Mouse (Mus musculus) kidney, adult 9 months (tissue): Measurements from ENCODE around the gene Gm10491.
A peak's percentile ranks its signal among the peaks of the same experiment; 100 is the strongest.

Source experiments
- DNase-seq: peaks from one replicate; pipeline ENCODE4 v3.0.0; 2022

Gm10491 gene

DNA sequence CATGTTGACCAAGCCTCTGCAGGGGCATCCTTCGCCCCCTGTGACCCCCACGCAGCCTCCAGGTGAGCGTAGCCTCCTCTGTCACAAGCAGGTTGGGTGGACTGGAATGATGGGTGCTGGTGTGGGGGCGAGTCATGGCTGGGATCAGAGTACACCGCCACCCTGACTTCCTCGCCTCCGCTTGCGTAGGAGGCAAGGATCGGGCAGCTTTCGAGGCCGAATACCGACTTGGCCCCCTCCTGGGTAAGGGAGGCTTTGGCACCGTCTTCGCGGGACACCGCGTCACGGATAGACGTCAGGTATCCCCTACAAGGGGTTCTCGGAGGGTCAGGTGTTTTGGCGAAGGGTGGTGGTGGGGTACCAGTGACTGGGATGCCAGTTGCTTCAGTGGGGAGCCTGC is 29.1 kb downstream of the Gm10491 start:
- no peak for DNase-seq

DNA sequence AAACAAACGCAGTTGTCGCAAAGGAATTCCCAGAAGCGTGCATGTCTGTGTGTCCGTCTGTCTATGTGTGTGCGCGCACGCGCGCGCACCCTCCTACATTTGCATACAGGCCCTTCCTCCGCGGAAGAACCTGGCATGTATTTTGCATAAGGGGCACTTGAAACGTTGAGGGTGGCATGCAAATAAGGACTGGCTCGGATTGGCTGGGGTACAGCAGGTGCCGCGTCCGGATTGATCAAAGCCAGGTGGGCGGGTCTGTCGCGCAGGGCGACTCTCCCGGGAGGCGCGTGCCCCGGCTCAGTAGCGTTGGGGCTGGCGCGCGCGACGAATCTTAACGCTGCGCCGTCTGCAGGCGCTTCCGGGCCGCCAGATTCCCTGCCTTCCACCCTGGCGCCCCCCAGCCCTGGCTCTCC is 29.6 kb downstream of the Gm10491 start, which contains the start of gene Pim2:
Pim2 (plus strand) TSS at position 256 of the 413 bp plus-strand sequence.
- peak; percentile 89 for DNase-seq

- DNase-seq, result no peak
Observed at GRCm38 (mm10) chrX:7869826-7870225, 37.8 kb downstream of the Gm10491 start.

GRCm38 (mm10) chrX:7868506-7868905 is 39.1 kb downstream of the Gm10491 start:
- no peak for DNase-seq

DNA sequence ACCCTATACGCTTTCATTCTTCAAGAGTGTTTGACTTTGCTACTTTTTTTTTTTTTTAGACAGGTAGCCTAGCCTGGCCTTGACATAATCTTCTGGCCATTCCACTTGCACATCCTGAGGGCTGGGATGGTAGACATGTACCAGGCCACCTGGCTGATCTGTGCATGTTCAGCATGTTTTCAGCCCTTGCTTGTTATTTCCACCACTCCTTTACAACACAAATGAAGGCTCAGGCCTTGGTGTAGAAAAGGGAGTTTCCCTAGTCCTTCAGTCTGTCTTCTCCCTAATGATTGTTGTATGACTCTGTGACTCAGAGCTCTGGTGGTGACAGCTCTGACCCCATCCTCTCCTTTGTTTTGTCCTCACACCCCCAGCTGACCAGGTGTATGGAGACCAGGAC is 40.5 kb downstream of the Gm10491 start:
- DNase-seq, result no peak

GRCm38 (mm10) chrX:7865786-7866185 is 41.8 kb downstream of the Gm10491 start:
- DNase-seq, result no peak

DNA sequence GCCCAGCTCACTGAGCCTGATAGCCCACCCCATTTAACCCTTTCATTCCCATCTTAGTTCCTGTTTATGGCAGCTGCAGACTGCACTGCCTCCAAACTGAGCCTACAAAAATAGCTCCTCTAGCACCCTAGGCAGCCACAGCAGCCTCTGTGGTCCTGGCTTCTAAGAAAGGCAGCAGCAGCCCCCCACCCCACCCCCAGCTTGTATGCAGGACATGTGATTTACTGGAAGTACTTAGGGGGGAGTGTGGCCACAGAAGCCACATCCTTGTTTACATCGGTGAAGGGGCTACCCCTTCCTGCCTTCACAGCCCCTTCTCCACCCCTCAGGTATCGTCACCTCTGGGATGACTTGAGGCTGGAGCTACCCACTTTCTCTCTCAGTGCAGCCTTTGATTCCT is 42.3 kb downstream of the Gm10491 start:
- no peak for DNase-seq

- DNase-seq, result no peak
Observed at GRCm38 (mm10) chrX:7864551-7864950, 43.1 kb downstream of the Gm10491 start.

DNA sequence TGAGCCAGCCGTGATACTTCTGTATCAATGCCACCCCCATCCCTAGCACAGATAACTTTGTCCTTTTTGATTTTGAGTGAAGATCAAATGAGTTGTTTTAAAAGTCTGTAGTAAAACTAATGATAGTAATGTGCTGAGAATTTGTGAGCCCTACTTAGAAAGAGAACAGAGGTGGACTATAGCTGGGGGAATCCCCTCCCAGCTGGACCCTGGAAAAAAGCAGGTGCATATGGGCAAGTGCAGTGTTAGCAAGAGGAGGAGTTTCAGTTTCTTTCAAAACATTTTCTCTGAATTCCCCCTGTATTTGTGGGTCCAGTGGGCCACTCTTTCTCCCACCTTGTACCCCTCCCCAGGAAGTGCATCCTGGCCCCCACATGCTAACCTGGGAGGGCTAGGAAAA is 44.5 kb downstream of the Gm10491 start:
- DNase-seq, result no peak

DNA sequence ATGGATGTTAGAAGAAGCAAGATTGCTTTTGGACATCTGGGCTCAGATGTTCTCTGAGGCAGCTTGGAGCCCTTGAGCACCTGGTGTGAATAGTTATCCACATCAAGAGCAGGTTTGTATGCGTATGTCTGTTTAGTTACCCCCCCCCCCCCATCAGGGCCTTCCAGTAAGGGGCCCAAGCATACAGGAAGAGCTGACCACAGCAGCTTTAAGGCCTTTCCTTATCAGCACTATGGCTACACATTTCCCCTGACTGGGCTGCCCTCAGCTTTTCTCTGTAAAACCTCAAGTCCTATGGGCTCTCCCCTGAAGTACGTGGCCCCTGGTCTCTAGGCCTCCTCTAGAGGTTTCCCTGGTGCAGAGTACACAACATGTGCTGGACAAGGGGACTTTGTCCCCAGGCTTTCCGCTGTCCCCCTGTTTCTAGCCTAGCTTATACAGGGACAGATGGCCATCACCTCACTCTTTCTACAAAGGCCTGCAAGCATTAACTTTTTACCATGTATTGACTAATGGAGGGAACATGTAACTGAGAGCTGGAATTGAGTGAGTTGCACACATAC is 48.4 kb downstream of the Gm10491 start:
- no peak for DNase-seq
